8 mouse cellular contexts compared by ENCODE assay signal in genomic region chr9:107534408-107535202, GRCm38 (mm10). TPM values are rescaled to one million over a fixed set of nuclear protein-coding genes. Genes with fewer than 3 reads are reported as not detected.
DNase-seq lines count a peak whose midpoint lies in the region; ATAC-seq and TF ChIP-seq lines count a peak whose summit lies in the region.

No protein-coding gene starts in this region.

- peak overlapping the region; percentile 71 for H3K27ac ChIP-seq in embryonic facial prominence, embryonic 12.5 days
- peak overlapping the region; percentile 78 for H3K27ac ChIP-seq in hindbrain, embryonic 13.5 days
- peak overlapping the region; percentile 59 for H3K27ac ChIP-seq in lung, embryonic 14.5 days (ENCODE audit: low read depth)

- peaks cover 15% of the 10 kb centered on the region for H3K36me3 ChIP-seq in C2C12 (ENCODE audit: control insufficient read depth, insufficient read depth)
- H3K36me3 ChIP-seq in embryonic facial prominence, embryonic 12.5 days = peaks cover 24% of the 10 kb centered on the region
- peaks cover 24% of the 10 kb centered on the region for H3K36me3 ChIP-seq in hindbrain, embryonic 13.5 days
- peaks cover 32% of the 10 kb centered on the region for H3K36me3 ChIP-seq in lung, embryonic 14.5 days (ENCODE audit: insufficient read depth)

- H3K4me1 ChIP-seq in embryonic facial prominence, embryonic 12.5 days = peaks cover 24% of the 10 kb centered on the region
- H3K4me1 ChIP-seq in hindbrain, embryonic 13.5 days (replicated peaks) = peaks cover 40% of the 10 kb centered on the region
- H3K4me1 ChIP-seq in lung, embryonic 14.5 days (ENCODE audit: insufficient read depth) = peaks cover 10% of the 10 kb centered on the region

- H3K79me3 ChIP-seq in C2C12 (ENCODE audit: low read depth) = peaks cover 27% of the 10 kb centered on the region

- no peaks in the 10 kb centered on the region for H3K27me3 ChIP-seq in C2C12 (ENCODE audit: control insufficient read depth, insufficient read depth, insufficient read length)
- no peaks in the 10 kb centered on the region for H3K27me3 ChIP-seq in embryonic facial prominence, embryonic 12.5 days
- 0 out of 2 replicates have a peak, but pooled peaks cover 5% of the 10 kb centered on the region for H3K27me3 ChIP-seq in hindbrain, embryonic 13.5 days
- H3K27me3 ChIP-seq in lung, embryonic 14.5 days (ENCODE audit: insufficient read depth, low read length) = no peaks in the 10 kb centered on the region

- H3K9ac ChIP-seq in embryonic facial prominence, embryonic 12.5 days = peak overlapping the region; percentile 80
- peak overlapping the region; percentile 93 for H3K9ac ChIP-seq in hindbrain, embryonic 13.5 days
- H3K9ac ChIP-seq in lung, embryonic 14.5 days = peak overlapping the region; percentile 82

- DNase-seq in embryo, embryonic 11 days = peak; percentile 41
- no peak for DNase-seq in embryo, embryonic 10 days (ENCODE audit: low spot score)
- peak; percentile 60 for DNase-seq in lung, embryonic 14.5 days
- DNase-seq in spleen, postnatal 10 days (ENCODE audit: low spot score in 2 of 2) = peak; percentile 58 to 61
- DNase-seq in frontal cortex, postnatal 14 days (ENCODE audit: low spot score in 2 of 2) = no peak

- no peak for TF ChIP-seq CTCF in C2C12 (IDR thresholded peaks at IDR 0.05; ENCODE audit: control insufficient read depth, insufficient read depth, insufficient read length)
- no peak for TF ChIP-seq CTCF in lung, embryonic 14.5 days (IDR thresholded peaks at IDR 0.05; ENCODE audit: low read depth)

- peak overlapping the region; percentile 74 for H3K4me3 ChIP-seq in C2C12 (ENCODE audit: insufficient read depth, poor library complexity, severe bottlenecking)
- H3K4me3 ChIP-seq in embryonic facial prominence, embryonic 12.5 days = peak overlapping the region; percentile 61
- peak overlapping the region; percentile 93 for H3K4me3 ChIP-seq in hindbrain, embryonic 13.5 days
- H3K4me3 ChIP-seq in lung, embryonic 14.5 days (ENCODE audit: low read depth, low read length) = peak overlapping the region; percentile 87

- under 1% methylated on average over 40 of the region's 40 CpGs for WGBS in embryonic facial prominence, embryonic 12.5 days
- WGBS in hindbrain, embryonic 13.5 days = under 1% methylated on average over 40 of the region's 40 CpGs
- under 1% methylated on average over 40 of the region's 40 CpGs for WGBS in lung, embryonic 14.5 days

- H3K9me3 ChIP-seq in embryonic facial prominence, embryonic 12.5 days = no peaks in the 10 kb centered on the region
- no peaks in the 10 kb centered on the region for H3K9me3 ChIP-seq in hindbrain, embryonic 13.5 days
- no peaks in the 10 kb centered on the region for H3K9me3 ChIP-seq in lung, embryonic 14.5 days (ENCODE audit: low read depth, low read length)

- ATAC-seq in embryonic facial prominence, embryonic 12.5 days (ENCODE audit: insufficient number of reproducible peaks, insufficient read depth, low FRiP score, low TSS enrichment) = no peak
- peak; percentile 38; the same call in 1 of the 2 replicates for ATAC-seq in hindbrain, embryonic 13.5 days (ENCODE audit: low FRiP score)
- ATAC-seq in lung, embryonic 14.5 days (ENCODE audit: insufficient read depth) = peak; percentile 4; the same call in 1 of the 2 replicates

- H3ac ChIP-seq in C2C12 (ENCODE audit: control insufficient read depth, insufficient read length, low read depth) = peak overlapping the region; percentile 77

- peaks cover 36% of the 10 kb centered on the region for H3K79me2 ChIP-seq in C2C12 (ENCODE audit: control insufficient read depth, insufficient read depth)

- peak overlapping the region; percentile 93 for H3K4me2 ChIP-seq in embryonic facial prominence, embryonic 12.5 days (replicated peaks)
- peak overlapping the region; percentile 100 for H3K4me2 ChIP-seq in hindbrain, embryonic 13.5 days
- H3K4me2 ChIP-seq in lung, embryonic 14.5 days = peak overlapping the region; percentile 97

TF ChIP-seq in C2C12, 6 proteins besides CTCF, POLR2A, EP300 and RAD21:
- TF ChIP-seq FOSL1 (IDR thresholded peaks at IDR 0.05; ENCODE audit: insufficient read depth, low read length, poor library complexity, severe bottlenecking) = no peak
- TF ChIP-seq MYOG (IDR thresholded peaks at IDR 0.05; ENCODE audit: control insufficient read depth, extremely low read depth, insufficient read length) = no peak
- no peak for TF ChIP-seq MAX (IDR thresholded peaks at IDR 0.05)
TF ChIP-seq in C2C12: peak in this region for 0.

RNA-seq across cellular contexts. Expression of gene Tmem115, which starts 0.9 kb away (rescaled TPM):
- polyA plus RNA-seq in C2C12 (2012; fragmentation: generic; extraction: Trizol) = 33.4 TPM
- 49.7 and 50.1 TPM in 2 replicates for polyA plus RNA-seq in embryonic facial prominence, embryonic 12.5 days (2016; fragmentation: Nextera tagmentation; extraction: Ambion mirVana)
- polyA plus RNA-seq in hindbrain, embryonic 13.5 days (2015; fragmentation: Nextera tagmentation; extraction: Ambion mirVana) = 44.7 and 46.0 TPM in 2 replicates
- polyA plus RNA-seq in lung, embryonic 14.5 days (2014; fragmentation: Nextera tagmentation; extraction: Ambion mirVana) = 42.1 and 45.3 TPM in 2 replicates

RNA-seq across cellular contexts. Expression of gene Cyb561d2, which starts 7.4 kb away (rescaled TPM):
- 23.7 TPM for polyA plus RNA-seq in C2C12 (2012; fragmentation: generic; extraction: Trizol)
- 17.2 and 17.7 TPM in 2 replicates for polyA plus RNA-seq in embryonic facial prominence, embryonic 12.5 days (2016; fragmentation: Nextera tagmentation; extraction: Ambion mirVana)
- polyA plus RNA-seq in hindbrain, embryonic 13.5 days (2015; fragmentation: Nextera tagmentation; extraction: Ambion mirVana) = 38.9 and 39.1 TPM in 2 replicates
- 22.9 and 23.0 TPM in 2 replicates for polyA plus RNA-seq in lung, embryonic 14.5 days (2014; fragmentation: Nextera tagmentation; extraction: Ambion mirVana)

RNA-seq across cellular contexts. Expression of gene Nprl2, which starts 7.4 kb away (rescaled TPM):
- polyA plus RNA-seq in C2C12 (2012; fragmentation: generic; extraction: Trizol) = 12.8 TPM
- 40.8 and 46.3 TPM in 2 replicates for polyA plus RNA-seq in embryonic facial prominence, embryonic 12.5 days (2016; fragmentation: Nextera tagmentation; extraction: Ambion mirVana)
- 68.6 and 71.1 TPM in 2 replicates for polyA plus RNA-seq in hindbrain, embryonic 13.5 days (2015; fragmentation: Nextera tagmentation; extraction: Ambion mirVana)
- polyA plus RNA-seq in lung, embryonic 14.5 days (2014; fragmentation: Nextera tagmentation; extraction: Ambion mirVana) = 32.9 and 34.6 TPM in 2 replicates

RNA-seq across cellular contexts. Expression of gene Zmynd10, which starts 12.5 kb away (rescaled TPM):
- polyA plus RNA-seq in C2C12 (2012; fragmentation: generic; extraction: Trizol) = 0.43 TPM
- 1.3 and 1.7 TPM in 2 replicates for polyA plus RNA-seq in embryonic facial prominence, embryonic 12.5 days (2016; fragmentation: Nextera tagmentation; extraction: Ambion mirVana)
- polyA plus RNA-seq in hindbrain, embryonic 13.5 days (2015; fragmentation: Nextera tagmentation; extraction: Ambion mirVana) = 2.6 and 4.0 TPM in 2 replicates
- polyA plus RNA-seq in lung, embryonic 14.5 days (2014; fragmentation: Nextera tagmentation; extraction: Ambion mirVana) = 1.1 and 1.2 TPM in 2 replicates

RNA-seq across cellular contexts. Expression of gene Rassf1, which starts 16.8 kb away (rescaled TPM):
- 89.7 TPM for polyA plus RNA-seq in C2C12 (2012; fragmentation: generic; extraction: Trizol)
- polyA plus RNA-seq in embryonic facial prominence, embryonic 12.5 days (2016; fragmentation: Nextera tagmentation; extraction: Ambion mirVana) = 54.0 and 55.6 TPM in 2 replicates
- polyA plus RNA-seq in hindbrain, embryonic 13.5 days (2015; fragmentation: Nextera tagmentation; extraction: Ambion mirVana) = 36.7 and 36.9 TPM in 2 replicates
- 51.3 and 54.1 TPM in 2 replicates for polyA plus RNA-seq in lung, embryonic 14.5 days (2014; fragmentation: Nextera tagmentation; extraction: Ambion mirVana)

Comparison
In these comparisons a context has a peak if more than half of its experiments do, and no peak if none do; other contexts are left out.
1. DNase-seq: peak in embryo, embryonic 11 days (single experiment), lung, embryonic 14.5 days (single experiment) and spleen, postnatal 10 days (2 of 2); none in embryo, embryonic 10 days (single experiment) and frontal cortex, postnatal 14 days (0 of 2).
2. Peak in every context shown above with its lines, with median percentiles within 50 percentile points of each other: H3K4me3 ChIP-seq, H3K27ac ChIP-seq, H3K4me2 ChIP-seq and H3K9ac ChIP-seq.